Mouse (Mus musculus) kidney, embryonic 14.5 days (tissue): ENCODE results near the gene Rpa2. TPM values are rescaled to one million over a fixed set of nuclear protein-coding genes. Genes with fewer than 3 reads are reported as not detected.

ENCODE experiments used
- ATAC-seq: fragments of 200-750 bp; cut with Nextera tagmentation; 2 replicates; pipeline ENCODE4 v1.8.0; 2017; ENCODE audit warnings: moderate number of reproducible peaks, mild to moderate bottlenecking, moderate TSS enrichment, moderate library complexity; ENCODE audit not compliant: low FRiP score, low TSS enrichment
- H3K27ac ChIP-seq: fragments of 300-500 bp; sonication (generic); 2 replicates; pipeline ENCODE4 v1.5.1; 2014; ENCODE audit warnings: low read depth, mild to moderate bottlenecking, low read length, moderate library complexity, mixed read lengths
- H3K27me3 ChIP-seq: fragments of 300-500 bp; sonication (generic); 2 replicates; pipeline ENCODE4 v1.6.1; 2014; ENCODE audit warnings: mild to moderate bottlenecking, low read length; ENCODE audit not compliant: control insufficient read depth, insufficient read depth
- H3K36me3 ChIP-seq: fragments of 300-500 bp; sonication (generic); 2 replicates; pipeline ENCODE4 v1.6.1; 2014; ENCODE audit warnings: low read length, mixed read lengths; ENCODE audit not compliant: control insufficient read depth, insufficient read depth
- H3K4me1 ChIP-seq: fragments of 300-500 bp; sonication (generic); 2 replicates; pipeline ENCODE4 v1.6.1; 2014; ENCODE audit warnings: low read length, mixed read lengths; ENCODE audit not compliant: control insufficient read depth, insufficient read depth
- H3K4me2 ChIP-seq: fragments of 300-500 bp; sonication (generic); replicated peaks from 2 replicates; pipeline ENCODE4 v1.6.1; 2014; ENCODE audit warnings: low read depth, mild to moderate bottlenecking, low read length
- H3K4me3 ChIP-seq: fragments of 300-500 bp; sonication (generic); 2 replicates; pipeline ENCODE4 v1.5.1; 2014; ENCODE audit warnings: mild to moderate bottlenecking, low read length
- H3K9ac ChIP-seq: fragments of 300-500 bp; sonication (generic); 2 replicates; pipeline ENCODE4 v1.6.1; 2014; ENCODE audit warnings: low read depth, mild to moderate bottlenecking, low read length, moderate library complexity
- H3K9me3 ChIP-seq: fragments of 300-500 bp; sonication (generic); 2 replicates; pipeline ENCODE4 v1.6.1; 2016; ENCODE audit warnings: low read length; ENCODE audit not compliant: control insufficient read depth
- WGBS: fragments of 180-500 bp; shearing (Covaris S2); extraction: QIAGEN DNeasy Blood & Tissue Kit; methylation state at CpG from one replicate; pipeline ENCODE4 v1.1.7; 2014; 5-methylcytosine and 5-hydroxymethylcytosine counted together
- polyA plus RNA-seq: library from polyadenylated mRNA; unstranded; fragments of >200 nt; fragmentation: Nextera tagmentation; extraction: Ambion mirVana; gene quantifications from 2 replicates; pipeline ENCODE4 v1.2.1, GENCODE M21; 2014

Gene Rpa2
- 120 and 124 TPM in 2 replicates for polyA plus RNA-seq

DNA sequence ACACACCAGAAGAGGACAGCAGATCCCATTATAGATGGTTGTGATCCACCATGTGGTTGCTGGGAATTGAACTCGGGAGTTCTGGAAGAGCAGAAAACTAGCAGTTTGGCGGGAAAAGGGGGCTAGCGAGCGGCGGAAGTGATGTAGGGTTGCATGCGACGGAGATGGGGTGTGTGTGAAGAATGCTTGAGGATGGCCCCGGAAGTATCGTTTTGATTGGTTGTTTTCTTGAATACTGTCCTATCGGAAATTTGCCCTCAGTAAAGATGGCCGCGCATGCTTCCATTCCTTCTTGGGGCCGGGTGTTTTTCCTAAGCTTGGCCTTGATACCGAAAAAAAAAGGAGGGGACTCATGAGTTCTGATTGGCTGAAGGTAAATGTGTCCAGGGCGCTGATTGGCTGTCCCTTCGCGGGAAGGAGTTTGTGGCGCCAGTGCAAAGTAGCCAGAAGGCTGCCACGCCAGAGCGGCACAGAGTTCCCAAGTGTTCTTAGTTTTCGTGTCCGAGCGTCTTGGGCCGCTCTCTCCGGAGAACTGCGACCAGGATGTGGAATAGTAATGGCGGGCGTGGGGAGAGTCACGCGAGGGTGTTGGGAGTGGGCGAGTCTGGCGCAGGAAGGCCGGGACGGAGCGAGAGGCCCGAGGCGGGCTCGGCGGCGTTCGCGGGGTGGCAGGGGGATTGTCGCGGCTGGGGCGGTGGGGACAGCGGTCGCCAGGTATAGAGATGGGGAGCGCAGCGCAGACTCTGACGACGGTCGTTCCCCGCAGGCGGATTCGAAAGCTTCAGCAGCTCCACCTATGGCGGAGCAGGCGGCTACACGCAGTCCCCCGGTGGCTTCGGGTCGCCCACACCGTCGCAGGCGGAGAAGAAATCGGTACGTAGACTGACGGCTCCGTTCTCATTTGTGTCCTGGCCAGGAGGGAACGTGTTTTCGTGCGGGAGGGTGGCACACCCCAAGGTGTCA is at the start of gene Rpa2:
Gene Rpa2 (plus strand): TSS at position 419 of the 963 bp plus-strand sequence.
- Histone ChIP-seq H3K4me3 (peak within 1 kb of the TSS; percentile 71), H3K9me3 (no peaks in the 10 kb centered on the region), H3K9ac (peak within 1 kb of the TSS; percentile 85), H3K4me2 (peak within 1 kb of the TSS; percentile 58), H3K36me3 (peaks cover 32% of the 10 kb centered on the region), H3K27me3 (no peaks in the 10 kb centered on the region), H3K27ac (peak within 1 kb of the TSS; percentile 70; the same call in 1 of the 2 replicates), H3K4me1 (peaks cover 5% of the 10 kb centered on the region; the same call in 1 of the 2 replicates)
- under 1% methylated on average over 71 of the region's 71 CpGs for WGBS
- peak; percentile 96 for ATAC-seq

DNA sequence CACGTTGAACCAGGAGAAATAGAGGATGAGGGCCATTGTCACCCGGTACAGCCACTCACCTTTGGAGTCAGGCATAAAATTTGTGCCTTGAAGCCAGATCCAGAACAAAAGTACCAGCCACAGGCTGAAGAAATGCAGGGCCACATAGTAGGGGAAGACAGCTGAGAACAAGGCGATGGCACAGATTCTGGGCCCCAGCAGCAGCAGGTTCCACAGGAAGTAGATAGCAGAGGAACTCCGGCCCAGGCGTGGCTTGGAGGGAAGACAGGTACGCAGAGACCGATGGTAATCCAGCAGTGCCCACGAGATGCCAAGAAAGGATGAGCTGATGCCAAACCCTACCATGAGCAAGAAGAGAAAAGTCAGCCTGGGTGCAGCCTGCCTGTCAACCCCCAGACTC is 39.9 kb upstream of the Rpa2 start:
- H3K4me2 ChIP-seq, result no peak overlapping the region
- 90% methylated on average over 8 of the region's 8 CpGs for WGBS
- H3K36me3 ChIP-seq, result peaks cover 18% of the 10 kb centered on the region
- H3K4me1 ChIP-seq, result peaks cover 4% of the 10 kb centered on the region; the same call in 1 of the 2 replicates
- H3K27me3 ChIP-seq, result no peaks in the 10 kb centered on the region
- ATAC-seq, result no peak
- H3K9me3 ChIP-seq, result no peaks in the 10 kb centered on the region
- no peak overlapping the region for H3K9ac ChIP-seq
- H3K4me3 ChIP-seq, result no peak overlapping the region
- no peak overlapping the region for H3K27ac ChIP-seq

DNA sequence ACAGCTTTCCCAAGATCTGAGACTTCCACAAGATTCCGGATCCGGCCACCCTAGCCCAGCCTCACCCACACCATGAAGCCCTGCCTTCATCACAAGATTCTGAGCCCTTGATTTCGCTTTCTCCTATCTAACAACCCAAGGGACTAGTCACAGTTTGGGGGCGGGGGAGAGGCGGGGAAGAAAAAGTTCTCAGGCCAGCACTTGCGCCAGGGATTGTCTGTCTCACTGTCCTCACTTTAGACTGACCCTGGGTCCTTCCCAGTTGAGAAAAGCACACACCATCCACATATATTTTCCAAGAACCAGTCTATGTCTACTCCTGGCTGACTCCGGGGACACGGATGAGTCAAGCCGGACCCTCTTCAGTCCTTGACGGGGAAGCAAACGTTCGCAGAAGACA is 36.5 kb upstream of the Rpa2 start:
- Histone ChIP-seq H3K4me2 (peak overlapping the region; percentile 96), H3K27me3 (no peaks in the 10 kb centered on the region), H3K4me1 (peaks cover 4% of the 10 kb centered on the region; the same call in 1 of the 2 replicates), H3K27ac (no peak overlapping the region), H3K4me3 (peak overlapping the region; percentile 56), H3K9ac (peak overlapping the region; percentile 65; the same call in 1 of the 2 replicates), H3K36me3 (peaks cover 11% of the 10 kb centered on the region), H3K9me3 (no peaks in the 10 kb centered on the region)
- 45% methylated on average over 12 of the region's 12 CpGs for WGBS
- ATAC-seq, result 0 out of 2 replicates have a peak, but pooled peaks have one; percentile 13

DNA sequence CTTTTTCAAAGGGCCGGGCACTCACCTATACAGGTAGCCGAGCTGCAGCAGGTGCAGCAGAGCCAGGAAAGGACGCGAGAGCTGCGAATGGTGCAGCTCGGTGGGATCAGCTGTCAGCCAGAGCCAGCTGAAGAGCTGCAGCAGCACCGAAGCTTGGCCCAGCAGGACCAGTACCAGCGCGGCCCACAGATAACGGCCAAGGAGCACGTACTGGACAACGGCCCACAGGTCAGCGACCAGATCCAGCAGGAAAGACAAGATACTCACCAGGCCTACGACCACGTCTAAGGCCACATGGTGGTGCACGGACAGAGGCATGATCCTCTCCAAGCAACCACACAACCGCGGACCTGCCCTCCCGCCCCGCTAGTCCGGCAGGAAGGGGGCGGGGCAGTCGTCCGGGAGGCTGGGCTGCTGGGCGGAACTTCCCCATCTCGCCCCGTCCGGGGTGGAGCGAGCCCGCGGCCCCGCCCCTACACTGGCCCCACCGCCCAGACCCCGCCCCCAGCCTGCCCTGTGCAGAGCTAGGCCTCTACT is 35.9 kb upstream of the Rpa2 start, which contains the start of gene Xkr8:
Gene Xkr8 (minus strand): TSS at position 399 of the 537 bp plus-strand sequence.
- Histone ChIP-seq H3K4me2 (peak within 1 kb of the TSS; percentile 96), H3K36me3 (peaks cover 9% of the 10 kb centered on the region), H3K27ac (no peak within 1 kb of the TSS), H3K4me1 (peaks cover 4% of the 10 kb centered on the region; the same call in 1 of the 2 replicates), H3K9ac (peak within 1 kb of the TSS; percentile 65), H3K27me3 (no peaks in the 10 kb centered on the region), H3K4me3 (peak within 1 kb of the TSS; percentile 56), H3K9me3 (no peaks in the 10 kb centered on the region)
- WGBS, result 2% methylated on average over 30 of the region's 34 CpGs
- ATAC-seq, result peak; percentile 97

DNA sequence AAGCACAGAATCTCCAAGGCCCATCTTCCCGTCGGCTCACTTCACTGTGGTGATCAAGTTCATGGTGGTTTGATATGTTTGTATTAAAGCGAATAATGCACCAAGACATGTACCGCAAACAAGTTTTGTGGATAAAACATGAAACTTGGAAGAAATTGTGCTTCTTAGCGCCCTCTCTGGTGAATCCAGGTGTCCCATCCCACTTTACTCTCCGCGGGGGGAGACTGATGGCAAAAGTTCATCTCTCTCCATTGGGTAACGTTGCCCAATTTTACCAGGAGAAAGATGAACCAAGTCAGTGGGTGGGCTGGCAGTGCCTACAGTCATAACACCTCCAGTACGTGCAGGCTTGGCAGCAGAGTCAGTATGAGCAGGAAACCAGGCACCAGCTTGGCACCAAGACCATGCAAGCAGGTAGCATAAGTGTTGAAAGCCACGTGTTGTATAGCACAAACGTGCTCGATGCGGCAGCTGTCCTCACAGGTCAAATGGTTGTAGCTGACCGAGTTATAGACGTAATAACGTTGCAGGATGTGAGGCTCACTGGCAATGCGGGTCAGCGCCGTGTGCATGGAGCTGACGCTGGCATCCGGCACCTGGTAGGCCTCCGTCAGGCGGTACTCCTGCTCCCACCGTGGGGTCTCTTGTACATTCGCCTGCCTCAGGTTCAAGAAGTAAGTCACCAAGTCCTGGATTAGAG is 34.9 kb upstream of the Rpa2 start:
- no peak overlapping the region for H3K4me2 ChIP-seq
- no peaks in the 10 kb centered on the region for H3K27me3 ChIP-seq
- H3K36me3 ChIP-seq, result peaks cover under 1% of the 10 kb centered on the region; the same call in 1 of the 2 replicates
- no peaks in the 10 kb centered on the region for H3K9me3 ChIP-seq
- H3K9ac ChIP-seq, result no peak overlapping the region
- 94% methylated on average over 25 of the region's 25 CpGs for WGBS
- H3K4me3 ChIP-seq, result no peak overlapping the region
- no peak overlapping the region for H3K27ac ChIP-seq
- ATAC-seq, result no peak
- peaks cover 4% of the 10 kb centered on the region; the same call in 1 of the 2 replicates for H3K4me1 ChIP-seq

DNA sequence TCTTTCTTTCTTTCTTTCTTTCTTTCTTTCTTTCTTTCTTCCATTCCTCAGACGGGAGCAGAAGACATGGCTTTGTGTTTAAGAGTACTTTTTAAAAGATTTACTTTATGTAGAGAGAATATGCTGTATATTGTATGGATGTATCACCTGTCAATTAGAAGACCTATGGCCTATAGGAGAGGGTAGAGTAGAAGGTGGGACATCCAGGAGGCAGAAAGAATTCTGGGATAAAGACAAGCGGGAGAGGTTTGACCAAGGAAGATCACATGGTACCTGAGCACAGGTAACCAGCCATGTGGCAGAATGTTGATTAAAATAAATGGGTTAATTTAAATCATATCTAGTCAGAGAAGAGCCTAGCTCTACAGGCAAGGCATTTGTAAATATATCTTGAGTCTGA is 33.4 kb upstream of the Rpa2 start:
- Histone ChIP-seq H3K4me2 (no peak overlapping the region), H3K4me1 (peaks cover 4% of the 10 kb centered on the region; the same call in 1 of the 2 replicates), H3K4me3 (no peak overlapping the region), H3K27me3 (no peaks in the 10 kb centered on the region), H3K36me3 (peaks cover 3% of the 10 kb centered on the region; the same call in 1 of the 2 replicates), H3K9me3 (no peaks in the 10 kb centered on the region), H3K27ac (no peak overlapping the region), H3K9ac (no peak overlapping the region)
- ATAC-seq, result no peak
- 88% methylated on average over 2 of the region's 2 CpGs for WGBS

DNA sequence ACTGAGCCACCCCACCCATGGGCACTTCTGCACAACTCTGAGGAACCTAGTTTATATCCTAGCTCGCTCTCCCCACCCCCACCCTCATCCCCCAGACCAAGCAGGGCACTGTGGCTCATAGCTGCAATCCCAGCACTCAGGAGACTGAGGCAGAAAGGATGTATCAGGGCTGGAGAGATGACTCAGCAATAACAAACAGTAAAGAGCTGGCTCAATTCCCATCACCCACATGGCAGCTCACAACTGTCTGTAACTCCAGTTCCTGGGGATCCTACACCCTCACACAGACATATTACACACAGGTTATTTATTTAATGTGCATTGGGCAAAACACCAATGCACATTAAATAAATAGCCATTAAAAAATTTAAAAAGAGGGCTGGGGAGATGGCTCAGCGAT is 32.7 kb upstream of the Rpa2 start:
- H3K4me2 ChIP-seq, result no peak overlapping the region
- 81% methylated on average over 2 of the region's 2 CpGs for WGBS
- no peaks in the 10 kb centered on the region for H3K27me3 ChIP-seq
- H3K36me3 ChIP-seq, result peaks cover 3% of the 10 kb centered on the region; the same call in 1 of the 2 replicates
- H3K4me1 ChIP-seq, result peaks cover 4% of the 10 kb centered on the region; the same call in 1 of the 2 replicates
- no peak for ATAC-seq
- H3K27ac ChIP-seq, result no peak overlapping the region
- H3K4me3 ChIP-seq, result no peak overlapping the region
- no peak overlapping the region for H3K9ac ChIP-seq
- no peaks in the 10 kb centered on the region for H3K9me3 ChIP-seq

DNA sequence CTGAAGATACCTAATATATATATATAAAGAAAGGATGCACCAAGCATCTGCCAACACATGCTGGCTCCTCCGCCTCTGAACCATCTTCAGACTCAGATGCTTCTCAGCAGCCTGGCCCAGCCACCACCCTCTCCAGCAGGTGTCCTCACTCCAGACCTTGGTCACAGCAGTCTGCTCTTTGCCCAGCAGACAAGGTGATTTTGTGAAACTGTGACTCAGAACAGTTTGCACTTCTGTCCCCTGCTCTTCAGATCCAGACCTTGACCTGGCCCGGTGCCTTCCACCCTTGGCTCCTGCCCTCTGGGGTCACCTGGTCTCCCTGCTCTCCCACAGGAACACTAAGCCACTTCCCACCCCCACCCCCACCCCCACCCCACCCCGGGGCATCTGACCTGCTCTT is 32.2 kb upstream of the Rpa2 start:
- 51% methylated on average over 3 of the region's 3 CpGs for WGBS
- Histone ChIP-seq H3K4me1 (peaks cover 4% of the 10 kb centered on the region; the same call in 1 of the 2 replicates), H3K4me2 (no peak overlapping the region), H3K9me3 (no peaks in the 10 kb centered on the region), H3K27ac (no peak overlapping the region), H3K27me3 (no peaks in the 10 kb centered on the region), H3K4me3 (no peak overlapping the region), H3K9ac (no peak overlapping the region), H3K36me3 (peaks cover 3% of the 10 kb centered on the region; the same call in 1 of the 2 replicates)
- ATAC-seq, result no peak
